Mouse (Mus musculus) erythroblast, adult 5-6 weeks (primary cell): ENCODE results near the gene Mtmr4. TPM values are rescaled to one million over a fixed set of nuclear protein-coding genes. Genes with fewer than 3 reads are reported as not detected.

Experiments used
- total RNA-seq, 2 experiments: library from RNA; stranded (forward) in 1 of 2; stranded (reverse) in 1 of 2; fragments of 150-400 nt in 1 of 2; fragments of 200-764, 138-1000 nt in 1 of 2; gene quantifications; 2 replicates each; pipeline versions ENCODE4 v1.2.3 to v1.2.4; 2015 to 2017; ENCODE audit warnings: low replicate concordance in 2 of 2

Mtmr4 gene
- total RNA-seq, 2 experiments from 2014 or later, result 4.2 to 4.9 TPM

Other genes starting within 250 kb of the Mtmr4 start
- 2.9 and 3.1 TPM in 2 replicates for gene Ppm1e, start 233.1 kb upstream of the Mtmr4 start, total RNA-seq (2015; ENCODE audit: low replicate concordance)
- gene Ppm1e, start 233.1 kb upstream of the Mtmr4 start, total RNA-seq (2017; ENCODE audit: low replicate concordance), result 0.43 and 3.1 TPM in 2 replicates
- 0.19 and 3.8 TPM in 2 replicates for gene Rad51c, start 187.2 kb upstream of the Mtmr4 start, total RNA-seq (2015; ENCODE audit: low replicate concordance)
- 5.9 and 6.3 TPM in 2 replicates for gene Rad51c, start 187.2 kb upstream of the Mtmr4 start, total RNA-seq (2017; ENCODE audit: low replicate concordance)
- not detected in 2 replicates for gene Tex14, start 187.1 kb upstream of the Mtmr4 start, total RNA-seq (2015; ENCODE audit: low replicate concordance)
- gene Tex14, start 187.1 kb upstream of the Mtmr4 start, total RNA-seq (2017; ENCODE audit: low replicate concordance), result 0.34 and 0.42 TPM in 2 replicates
- not detected in 2 replicates for gene Gm11492, start 25.5 kb upstream of the Mtmr4 start, total RNA-seq (2015; ENCODE audit: low replicate concordance)
- not detected in 2 replicates for gene Gm11492, start 25.5 kb upstream of the Mtmr4 start, total RNA-seq (2017; ENCODE audit: low replicate concordance)
- gene Sept4, start 23.3 kb upstream of the Mtmr4 start, total RNA-seq (2015; ENCODE audit: low replicate concordance), result not detected in 2 replicates
- 2.8 and 9.3 TPM in 2 replicates for gene Sept4, start 23.3 kb upstream of the Mtmr4 start, total RNA-seq (2017; ENCODE audit: low replicate concordance)
- gene Hsf5, start 25.0 kb downstream of the Mtmr4 start, total RNA-seq (2015; ENCODE audit: low replicate concordance), result 0.38 TPM in 1 of 2 replicates, not detected in the other
- gene Hsf5, start 25.0 kb downstream of the Mtmr4 start, total RNA-seq (2017; ENCODE audit: low replicate concordance), result not detected in 2 replicates
- not detected in 2 replicates for gene Rnf43, start 70.6 kb downstream of the Mtmr4 start, total RNA-seq (2015; ENCODE audit: low replicate concordance)
- gene Rnf43, start 70.6 kb downstream of the Mtmr4 start, total RNA-seq (2017; ENCODE audit: low replicate concordance), result 0.98 and 1.0 TPM in 2 replicates
- gene Supt4a, start 145.4 kb downstream of the Mtmr4 start, total RNA-seq (2015; ENCODE audit: low replicate concordance), result 133 and 166 TPM in 2 replicates
- 103 and 121 TPM in 2 replicates for gene Supt4a, start 145.4 kb downstream of the Mtmr4 start, total RNA-seq (2017; ENCODE audit: low replicate concordance)
- gene Tspoap1, start 168.4 kb downstream of the Mtmr4 start, total RNA-seq (2015; ENCODE audit: low replicate concordance), result 4.2 and 5.4 TPM in 2 replicates
- gene Tspoap1, start 168.4 kb downstream of the Mtmr4 start, total RNA-seq (2017; ENCODE audit: low replicate concordance), result 5.4 and 16.6 TPM in 2 replicates
- 1,764 and 1,778 TPM in 2 replicates for gene Mpo, start 201.4 kb downstream of the Mtmr4 start, total RNA-seq (2015; ENCODE audit: low replicate concordance)
- gene Mpo, start 201.4 kb downstream of the Mtmr4 start, total RNA-seq (2017; ENCODE audit: low replicate concordance), result 605 and 1,001 TPM in 2 replicates
- not detected in 2 replicates for gene Lpo, start 236.1 kb downstream of the Mtmr4 start, total RNA-seq (2015; ENCODE audit: low replicate concordance)
- gene Lpo, start 236.1 kb downstream of the Mtmr4 start, total RNA-seq (2017; ENCODE audit: low replicate concordance), result not detected in 2 replicates